Mouse (Mus musculus): ENCODE measurements around the gene 1700080O16Rik.

Gene 1700080O16Rik

DNA sequence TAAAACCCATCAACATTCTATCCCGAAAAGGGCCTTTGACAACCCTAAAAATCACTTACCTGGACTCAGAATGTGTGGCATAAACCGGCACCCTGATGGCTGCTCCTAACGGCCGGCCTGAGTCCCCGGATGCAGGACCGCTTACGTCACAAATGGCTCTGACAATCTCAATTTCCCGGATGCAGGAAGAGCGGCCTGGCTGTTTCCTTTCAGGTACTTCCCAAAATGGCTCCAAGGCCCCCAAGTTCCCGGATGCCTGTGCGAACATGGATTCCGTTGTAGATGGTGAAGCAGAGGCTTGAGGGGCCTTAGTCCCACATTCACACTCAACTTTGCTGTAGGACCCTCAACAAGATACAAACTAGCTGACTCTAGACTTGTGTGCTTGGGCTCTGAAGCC is at the start of gene 1700080O16Rik:
TSS of gene 1700080O16Rik (minus strand) at position 101 of the 400 bp plus-strand sequence.
- DNase-seq (ENCODE audit: low spot score in 2 of 2): no peak

GRCm38 (mm10) chrX:52017660-52018059 is 45.1 kb upstream of the 1700080O16Rik start:
- DNase-seq (ENCODE audit: low spot score in 2 of 2): no peak

- DNase-seq (ENCODE audit: low spot score in 2 of 2): no peak
These were observed 27.5 kb upstream of the 1700080O16Rik start for GRCm38 (mm10) chrX:52000072-52000471.

DNA sequence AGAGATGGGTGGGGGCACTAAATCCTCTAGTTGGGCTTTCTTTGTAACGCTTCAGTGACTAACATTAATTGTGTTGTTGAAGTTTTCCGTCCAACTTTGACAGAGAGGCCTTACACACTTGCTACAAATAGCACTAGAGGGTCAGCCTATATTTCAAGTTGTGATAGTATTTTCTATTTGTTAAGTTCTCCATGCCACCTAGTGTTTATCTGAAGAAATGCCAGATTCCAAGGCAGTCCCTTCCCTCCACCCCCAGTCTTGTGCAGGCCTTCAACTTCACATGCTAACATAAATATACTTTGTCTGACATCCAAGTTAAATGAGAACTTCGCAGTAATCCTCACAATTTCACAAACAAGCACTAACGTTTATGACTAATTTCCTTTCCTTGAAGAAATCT is 26.9 kb upstream of the 1700080O16Rik start:
- DNase-seq (ENCODE audit: low spot score in 2 of 2): no peak

GRCm38 (mm10) chrX:51976361-51976760 is 3.8 kb upstream of the 1700080O16Rik start:
- DNase-seq (ENCODE audit: low spot score in 2 of 2): no peak

DNA sequence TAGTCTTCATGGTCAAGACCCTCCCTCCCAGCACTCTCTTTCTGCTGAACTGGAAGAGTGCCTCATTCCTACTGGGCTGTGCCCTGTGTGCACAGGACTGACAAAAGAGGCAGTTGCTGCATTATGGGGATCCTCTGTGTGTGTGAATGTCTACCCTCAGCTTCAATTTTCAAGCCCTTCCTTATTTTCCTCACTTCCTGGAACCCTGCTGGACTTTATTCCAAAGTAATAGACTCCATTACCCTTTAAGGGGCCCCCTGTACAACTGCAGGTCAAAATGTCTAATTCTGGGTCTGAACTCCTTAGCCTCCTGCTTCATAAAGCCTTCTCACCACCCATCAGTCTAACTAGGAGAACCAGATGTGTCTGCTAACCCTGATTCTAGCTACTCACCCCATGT is 2.0 kb upstream of the 1700080O16Rik start:
- DNase-seq (ENCODE audit: low spot score in 2 of 2): no peak

- DNase-seq (ENCODE audit: low spot score in 2 of 2): no peak
These were observed 24.5 kb downstream of the 1700080O16Rik start for GRCm38 (mm10) chrX:51948071-51948470.

- no peak for DNase-seq (ENCODE audit: low spot score in 2 of 2)
These were observed 34.5 kb downstream of the 1700080O16Rik start for GRCm38 (mm10) chrX:51938076-51938475.

GRCm38 (mm10) chrX:51919091-51919490 is 53.5 kb downstream of the 1700080O16Rik start:
- DNase-seq (ENCODE audit: low spot score in 2 of 2): no peak
